Mouse (Mus musculus) left cerebral cortex, adult 18-20 months (tissue): ENCODE data around the gene Rps6ka5. TPM values are rescaled to one million over a fixed set of nuclear protein-coding genes. Genes with fewer than 3 reads are reported as not detected.

Experiments used
- DNase-seq, 2 experiments: peaks; one replicate each; pipeline ENCODE4 v3.0.0; 2021 to 2022; ENCODE audit warnings: low spot score in 2 of 2, mixed read lengths in 1 of 2
- total RNA-seq, 2 experiments: library from RNA; stranded (reverse); gene quantifications; 2 replicates each; pipeline ENCODE4 v1.2.3; 2021

Rps6ka5 gene
- total RNA-seq, 2 experiments from 2014 or later, result 22.8 to 27.7 TPM

DNA sequence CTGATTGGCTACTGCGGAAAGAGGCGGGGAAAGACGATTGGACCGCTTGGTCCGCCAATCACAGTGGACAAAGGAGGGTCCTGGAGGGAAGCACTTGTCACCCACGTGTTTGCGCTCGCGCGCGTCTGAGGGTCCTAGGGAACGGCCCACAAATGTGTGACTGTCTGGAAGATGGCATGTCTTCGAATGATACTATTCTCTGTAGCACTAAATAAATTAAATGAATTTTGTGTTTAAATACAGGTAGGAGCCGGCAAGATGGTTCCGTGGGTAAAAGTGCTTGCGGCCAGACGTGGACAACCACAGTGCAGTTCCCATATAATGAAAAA is 1.4 kb downstream of the Rps6ka5 start:
- no peak for DNase-seq

DNA sequence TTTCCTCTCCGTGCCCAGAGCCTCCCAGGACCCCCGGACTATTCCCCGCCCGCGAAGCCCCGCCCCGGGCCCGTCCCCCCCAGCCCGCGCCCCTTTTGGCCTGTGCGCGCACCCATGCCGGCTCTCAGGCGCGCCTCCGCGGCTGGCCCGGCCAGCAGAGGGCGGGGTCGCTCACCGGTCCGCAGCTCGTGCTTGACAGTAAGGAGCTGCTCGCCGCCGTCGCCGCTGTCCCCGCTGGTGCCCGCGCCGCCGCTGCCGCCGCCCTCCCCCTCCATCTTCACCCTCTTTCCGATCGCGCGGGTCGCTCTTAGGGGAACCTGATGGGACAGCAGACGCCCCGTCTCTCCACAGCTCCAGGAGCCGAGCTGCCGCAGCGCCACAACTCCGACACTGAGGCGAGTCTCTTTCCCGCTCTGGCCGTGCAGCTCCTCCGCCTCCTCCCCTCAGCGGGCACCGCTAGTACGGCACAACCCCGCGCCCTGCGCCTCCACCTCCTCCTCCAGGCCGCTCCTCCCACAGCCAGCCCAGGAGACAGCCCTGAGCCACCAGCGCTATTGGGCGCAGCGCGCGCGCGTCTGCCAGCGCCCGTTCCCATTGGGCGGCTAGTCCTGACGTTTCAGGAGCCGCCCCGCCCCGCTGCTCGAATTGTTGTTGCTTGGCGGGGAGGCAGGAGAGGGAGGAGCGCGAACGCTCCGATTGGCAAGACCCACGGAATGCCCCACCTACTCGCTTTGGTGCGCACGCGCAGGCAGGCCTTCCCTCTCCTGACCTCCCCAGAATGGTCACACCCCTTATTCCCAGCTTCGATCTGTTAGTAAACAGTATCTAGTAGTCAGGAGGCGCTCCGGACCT is 2.0 kb downstream of the Rps6ka5 start:
- DNase-seq, result peak; percentile 98 to 100

DNA sequence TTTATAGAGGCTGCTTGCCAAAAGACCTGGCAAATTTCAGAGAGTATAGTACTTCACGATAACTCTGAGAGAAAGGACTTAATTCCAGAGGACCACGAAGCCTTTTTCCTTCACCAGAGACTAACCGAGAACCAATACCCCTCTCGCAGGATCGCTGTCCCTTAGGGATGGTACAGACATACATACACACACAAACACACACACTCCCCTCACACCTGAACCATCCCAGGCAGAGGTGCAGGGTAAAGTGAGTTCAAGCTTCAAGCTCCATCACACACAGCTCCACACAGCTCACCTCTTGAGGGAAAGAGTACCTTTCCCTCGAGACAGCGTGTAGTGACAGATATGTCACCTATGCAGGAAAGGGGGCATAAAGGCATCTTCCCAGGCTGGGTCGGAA is 2.6 kb downstream of the Rps6ka5 start:
- DNase-seq, result no peak

DNA sequence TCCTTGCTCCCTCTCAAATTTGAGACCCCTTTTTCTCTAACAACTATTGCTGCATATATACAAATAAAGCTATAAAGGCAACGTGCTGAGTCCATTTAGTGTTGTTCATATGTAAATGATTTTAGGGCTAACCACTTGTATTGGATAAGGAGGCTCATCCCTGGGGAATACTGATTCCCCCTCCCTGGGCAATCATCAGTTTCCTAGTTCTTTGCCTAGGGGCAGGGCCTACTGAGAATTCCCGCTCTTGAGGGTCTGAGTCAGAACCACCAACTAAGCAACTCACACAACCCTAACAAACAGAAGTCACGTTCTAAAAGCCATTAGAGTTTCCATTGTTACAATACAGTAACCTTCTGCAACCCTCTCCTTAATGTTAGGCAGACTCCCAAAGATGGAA is 6.0 kb downstream of the Rps6ka5 start:
- no peak for DNase-seq

DNA sequence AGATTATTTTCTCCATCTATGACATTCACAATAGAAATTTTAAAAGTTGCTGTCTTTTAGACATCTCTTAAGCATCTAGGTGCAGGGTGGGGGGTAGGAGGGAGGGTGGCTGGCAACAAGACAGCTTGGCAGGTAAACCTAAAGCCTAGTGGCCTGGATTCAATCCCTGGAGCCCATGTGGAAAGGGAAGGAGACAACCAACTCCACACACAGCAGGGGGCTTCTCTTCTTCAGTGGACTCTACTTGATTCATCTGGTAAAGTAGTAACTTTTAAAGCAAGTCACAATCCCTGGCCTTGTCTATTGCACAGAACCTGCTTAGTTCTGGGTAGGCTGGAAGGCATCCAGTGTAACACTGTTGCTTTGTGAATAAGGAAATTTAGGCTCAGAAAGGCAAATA is 9.3 kb downstream of the Rps6ka5 start:
- DNase-seq, result no peak

DNA sequence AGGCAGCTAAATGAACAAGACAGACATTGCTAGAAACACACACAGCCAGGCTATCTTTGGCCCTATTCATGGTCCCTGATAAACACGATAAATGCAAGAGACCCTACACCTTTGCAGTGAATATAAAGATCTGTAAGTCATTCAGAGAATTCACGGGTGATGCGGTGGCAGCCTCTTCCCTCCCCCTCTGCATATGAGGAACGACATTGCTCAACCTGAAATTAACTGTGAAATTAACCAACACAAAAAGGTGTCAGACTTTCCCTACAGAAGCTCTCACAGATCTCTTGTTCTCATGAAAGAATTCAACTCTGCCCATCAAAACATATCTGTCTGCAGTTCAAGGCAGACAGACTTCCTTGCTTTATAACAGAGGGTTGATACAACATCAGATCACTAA is 9.8 kb downstream of the Rps6ka5 start:
- DNase-seq, result no peak

DNA sequence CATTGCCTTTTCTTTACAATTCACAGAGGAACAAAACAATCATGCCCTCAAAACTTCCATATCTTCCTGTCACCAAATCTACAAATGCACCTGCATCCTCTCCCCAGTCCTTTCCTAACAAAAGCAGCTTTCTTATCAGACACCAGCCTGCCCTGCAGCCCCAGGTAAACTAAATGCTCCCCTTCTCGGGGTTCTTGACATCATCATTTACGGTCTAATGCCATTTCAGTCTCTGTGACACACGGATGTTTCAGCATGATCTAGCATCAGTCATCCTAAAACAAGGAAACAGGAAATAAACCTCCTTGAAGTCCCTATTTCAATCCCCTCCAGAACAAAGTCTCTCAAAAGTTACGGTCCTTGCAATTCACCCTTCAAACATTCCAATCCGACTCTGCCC is 15.0 kb downstream of the Rps6ka5 start:
- no peak for DNase-seq

DNA sequence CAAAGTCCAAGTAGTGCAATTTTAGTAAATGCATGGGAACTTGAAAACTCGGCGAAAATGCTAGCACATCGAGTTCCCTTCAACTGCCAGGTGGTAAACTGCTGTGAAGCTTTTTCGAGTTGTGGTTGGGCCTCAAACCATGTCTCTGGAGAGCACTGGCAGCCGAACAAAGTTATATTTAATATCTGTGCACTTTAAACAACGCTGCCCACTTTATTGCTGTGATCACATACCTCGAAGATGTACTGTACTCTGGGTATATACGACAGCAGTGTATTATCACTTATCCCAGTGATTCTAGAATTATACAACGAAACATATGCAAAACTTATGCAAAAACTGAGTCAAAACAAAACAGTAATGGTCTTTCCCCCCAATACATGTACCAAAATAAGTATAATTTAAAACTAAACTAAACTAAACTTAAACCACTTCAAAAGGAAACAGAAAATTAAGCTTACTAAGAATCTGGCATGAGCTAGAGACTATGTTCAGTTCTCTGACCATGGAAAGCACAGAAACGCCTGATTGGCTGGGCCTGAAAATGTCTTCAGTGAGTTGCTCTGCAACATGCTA is 15.6 kb downstream of the Rps6ka5 start:
- peak; percentile 12 to 36 for DNase-seq

DNA sequence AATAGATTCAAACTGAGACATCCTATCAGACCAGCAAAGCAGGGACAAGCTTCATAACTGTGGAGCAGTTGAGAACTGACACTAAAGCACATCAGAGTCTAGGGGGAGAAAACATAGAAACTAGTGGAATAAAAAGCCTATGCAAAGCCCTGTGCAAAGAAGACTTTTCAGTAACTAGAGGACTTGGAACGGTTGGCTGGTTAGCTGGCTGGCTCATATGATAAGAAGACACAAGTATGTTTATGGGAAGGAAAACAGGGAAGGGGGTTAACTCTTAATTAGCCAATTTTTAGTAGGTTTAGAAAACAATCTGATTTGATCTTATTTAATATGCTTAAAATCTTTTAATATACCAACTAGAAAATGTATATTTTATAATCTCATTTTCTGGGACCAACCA is 16.4 kb downstream of the Rps6ka5 start:
- no peak for DNase-seq

DNA sequence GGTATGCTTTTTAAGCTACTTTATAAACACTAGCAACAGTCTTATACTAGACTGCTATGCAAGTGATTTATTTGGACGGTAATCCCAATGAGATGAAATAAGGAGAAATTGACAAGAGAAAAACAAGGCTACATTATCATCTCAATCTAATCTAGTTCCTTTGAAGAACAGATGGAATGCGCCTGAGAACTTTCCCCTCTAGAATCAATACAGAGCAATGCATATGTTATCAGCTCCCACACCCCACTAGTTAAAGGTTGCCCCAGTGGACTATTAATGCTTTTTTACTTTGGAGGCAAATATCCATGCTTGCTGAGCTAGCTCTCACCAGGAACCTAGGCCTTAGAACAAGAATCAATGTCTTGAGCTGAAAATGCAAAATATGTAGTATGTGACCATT is 19.5 kb downstream of the Rps6ka5 start:
- no peak for DNase-seq

DNA sequence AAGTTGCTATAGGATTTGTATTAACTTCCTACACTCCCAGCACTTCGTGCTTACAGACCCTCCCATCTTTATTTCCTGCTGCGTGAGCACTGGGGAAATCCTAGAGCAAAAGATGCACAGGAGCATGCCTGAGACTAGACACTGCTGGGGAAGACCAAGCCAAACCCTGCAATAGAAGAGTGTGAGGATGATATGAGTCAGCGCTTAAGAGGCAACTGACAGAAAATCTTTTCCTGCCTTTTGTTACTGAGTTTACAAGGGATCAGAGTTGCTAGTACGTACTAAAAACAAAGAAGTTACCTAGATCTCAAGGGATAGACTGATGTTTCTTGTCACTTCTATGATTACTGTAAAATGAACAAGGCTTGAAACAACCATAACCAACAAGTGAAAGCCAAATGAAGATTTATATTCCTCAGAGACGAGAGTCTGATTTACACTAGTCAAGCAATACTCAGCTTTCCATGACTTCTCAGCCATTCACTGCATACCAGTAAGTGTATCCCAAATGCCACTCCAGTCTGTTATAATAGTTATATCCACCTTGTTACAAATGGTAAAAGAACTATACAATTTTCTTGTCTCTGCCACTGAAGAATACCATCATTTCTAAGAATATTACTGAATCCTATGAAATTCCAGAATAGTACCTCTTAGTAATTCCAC is 21.6 kb downstream of the Rps6ka5 start:
- no peak for DNase-seq

DNA sequence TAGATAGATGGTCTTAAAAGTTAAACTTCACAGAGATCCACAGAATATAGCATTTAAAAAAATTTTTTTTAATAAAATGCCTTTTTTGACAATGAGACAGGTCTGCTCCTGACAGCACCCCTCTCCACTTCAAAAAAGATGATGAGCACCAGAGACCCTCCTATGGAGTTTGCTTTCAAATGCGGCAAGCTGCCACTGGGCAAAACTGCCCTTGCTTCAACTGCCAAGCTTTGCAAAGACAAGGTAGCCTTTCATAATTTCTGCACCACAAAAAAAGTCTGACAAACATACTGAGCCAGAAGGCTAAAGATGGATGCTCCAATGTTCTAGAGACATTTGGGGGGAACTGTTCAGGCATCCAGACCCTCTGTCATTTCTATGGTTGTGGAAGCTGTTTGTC is 28.8 kb downstream of the Rps6ka5 start:
- DNase-seq, result no peak

DNA sequence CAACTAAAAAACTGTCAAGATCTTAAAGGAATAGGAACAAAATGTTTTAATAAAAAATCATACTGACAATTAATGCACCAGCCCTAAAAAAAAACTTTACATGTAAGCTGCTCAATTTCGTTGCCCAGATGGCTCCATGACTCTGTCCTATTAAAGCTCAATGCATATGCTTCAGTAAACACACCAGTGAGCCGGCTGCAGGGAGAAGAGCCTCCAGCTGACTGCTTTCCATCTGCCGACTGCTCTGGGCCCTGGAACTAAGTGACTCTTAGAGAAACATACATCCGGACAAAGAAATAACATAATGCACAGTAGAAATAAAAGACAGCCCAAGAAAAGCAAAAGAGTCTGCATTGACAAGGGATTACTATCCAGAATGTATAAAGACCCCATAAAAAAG is 30.2 kb downstream of the Rps6ka5 start:
- no peak for DNase-seq

DNA sequence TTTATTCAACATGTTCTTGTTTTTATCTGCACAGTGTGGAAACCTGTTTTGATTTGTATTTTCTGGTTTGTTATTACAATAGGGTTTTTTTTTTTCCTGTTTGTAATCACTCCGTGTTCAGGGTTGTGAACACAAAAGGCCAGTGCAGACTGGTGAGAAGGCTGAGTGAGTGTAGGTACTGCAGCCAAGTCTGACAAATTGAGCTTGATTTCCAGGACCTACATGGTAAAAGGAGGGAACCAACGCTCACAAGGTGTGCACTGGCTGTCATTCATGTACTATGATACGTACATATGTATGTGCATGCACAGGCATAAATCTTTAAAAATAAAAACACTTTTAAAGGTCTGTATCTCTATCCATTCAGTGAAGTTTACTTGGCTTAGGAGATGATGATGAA is 31.5 kb downstream of the Rps6ka5 start:
- DNase-seq, result no peak

DNA sequence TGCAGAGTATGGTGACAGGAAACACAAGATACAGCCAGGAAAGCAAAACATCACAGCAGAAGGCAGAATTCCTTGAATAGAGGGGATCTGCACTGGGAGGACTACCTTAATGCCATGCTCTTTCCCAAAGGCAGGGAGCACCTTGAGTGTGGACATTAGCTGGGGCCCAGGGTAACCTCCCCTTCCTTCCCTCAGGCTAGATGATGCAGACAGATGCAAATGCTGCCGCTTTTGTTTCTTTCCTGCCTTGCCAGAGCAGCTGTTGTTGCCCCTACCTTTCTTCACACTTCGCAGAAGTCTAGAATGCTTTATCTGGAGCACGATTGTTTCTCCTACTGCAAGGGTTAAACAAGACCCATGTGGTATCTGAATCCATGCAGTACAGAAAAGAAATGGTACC is 34.6 kb downstream of the Rps6ka5 start:
- no peak for DNase-seq

DNA sequence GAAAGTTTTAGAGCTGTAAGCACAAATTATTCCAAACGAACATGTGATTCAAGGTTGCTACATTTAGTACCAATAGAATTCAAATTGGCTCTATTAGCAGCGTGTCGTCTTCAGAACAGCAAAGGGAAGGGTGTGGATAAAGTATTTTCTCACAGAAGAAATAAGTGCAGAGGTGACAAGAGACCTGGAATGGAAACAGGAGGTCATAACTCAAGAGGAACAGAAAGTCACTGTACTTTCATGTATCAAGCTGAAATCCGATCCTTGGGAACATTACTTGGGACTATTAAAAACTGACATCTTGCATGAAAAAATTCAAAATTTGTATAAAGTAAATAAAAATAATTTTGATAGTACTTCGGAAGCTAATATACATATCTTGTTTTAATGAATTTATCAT is 36.3 kb downstream of the Rps6ka5 start:
- DNase-seq, result no peak

DNA sequence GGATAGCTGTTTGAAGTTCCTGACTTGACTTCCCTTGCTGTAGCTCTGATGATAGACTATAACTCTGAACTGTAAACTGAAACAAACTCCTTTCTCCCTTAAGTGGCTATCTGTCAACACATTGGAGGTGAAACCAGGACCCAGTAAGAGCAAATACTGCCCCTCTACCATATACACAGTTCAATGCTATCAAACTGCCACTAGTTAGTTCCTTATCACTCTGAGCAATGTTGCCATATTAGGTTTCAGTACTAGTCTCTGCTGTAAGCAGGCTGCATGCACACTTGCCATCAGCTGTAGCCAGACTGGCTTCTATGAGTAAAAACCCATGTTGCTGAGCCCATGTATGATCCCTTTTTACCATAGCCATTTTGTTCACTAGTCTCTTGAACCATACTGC is 38.6 kb downstream of the Rps6ka5 start:
- no peak for DNase-seq

DNA sequence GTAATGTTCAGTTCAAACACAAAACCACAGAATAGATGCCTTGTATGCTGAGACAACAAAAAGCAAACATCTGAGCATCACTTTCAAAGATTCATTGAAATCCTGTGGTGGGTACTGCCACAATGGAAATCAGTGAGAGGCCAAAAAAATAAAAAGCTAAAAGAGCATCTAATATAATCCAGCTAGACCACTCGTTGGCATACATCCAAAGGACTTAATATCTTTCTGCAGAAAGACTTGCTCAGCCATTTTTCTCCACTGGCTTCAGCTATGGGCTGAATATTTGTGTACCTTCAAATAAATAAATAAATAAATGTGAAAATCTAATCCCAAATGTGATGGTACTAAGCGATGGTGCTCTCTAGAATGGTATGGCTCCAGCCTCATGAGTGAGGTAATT is 39.8 kb downstream of the Rps6ka5 start:
- DNase-seq, result no peak

DNA sequence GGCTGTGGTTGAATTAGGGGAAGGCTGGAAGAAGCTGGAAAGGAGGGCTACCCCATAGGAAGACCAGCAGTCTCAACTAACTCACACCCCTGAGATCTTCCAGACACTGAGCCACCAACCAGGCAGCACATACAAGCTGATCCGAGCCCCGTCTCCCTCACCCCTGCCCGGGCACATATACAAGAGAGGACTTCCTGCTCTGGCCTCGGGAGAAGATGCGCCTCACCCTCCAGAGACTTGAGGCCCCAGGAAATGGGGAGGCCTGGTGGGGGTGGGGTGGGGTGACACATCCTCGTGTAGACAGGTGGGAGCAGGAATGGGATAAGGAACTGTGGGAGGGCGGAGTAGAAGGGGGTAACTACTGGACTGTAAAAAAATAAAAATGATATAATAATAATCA is 45.0 kb downstream of the Rps6ka5 start:
- no peak for DNase-seq

DNA sequence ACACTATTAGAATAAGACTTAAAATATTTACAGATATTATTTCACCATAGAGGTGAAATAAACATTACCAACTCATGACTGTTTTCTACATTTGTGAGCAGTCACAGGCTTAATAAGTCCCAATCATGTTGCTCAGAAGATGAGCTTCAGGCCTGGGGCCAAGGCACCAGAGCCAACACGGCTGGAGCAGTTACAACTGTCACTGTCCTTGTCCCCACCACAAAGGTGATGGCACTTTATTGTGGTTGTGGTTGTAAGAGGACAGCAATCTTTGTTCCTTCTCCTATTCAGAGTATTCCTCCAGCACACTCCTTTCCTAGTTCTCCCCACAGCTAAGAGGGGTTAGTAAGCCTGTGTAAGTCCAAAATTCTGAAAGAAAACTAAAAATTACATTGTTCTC is 45.5 kb downstream of the Rps6ka5 start:
- no peak for DNase-seq

DNA sequence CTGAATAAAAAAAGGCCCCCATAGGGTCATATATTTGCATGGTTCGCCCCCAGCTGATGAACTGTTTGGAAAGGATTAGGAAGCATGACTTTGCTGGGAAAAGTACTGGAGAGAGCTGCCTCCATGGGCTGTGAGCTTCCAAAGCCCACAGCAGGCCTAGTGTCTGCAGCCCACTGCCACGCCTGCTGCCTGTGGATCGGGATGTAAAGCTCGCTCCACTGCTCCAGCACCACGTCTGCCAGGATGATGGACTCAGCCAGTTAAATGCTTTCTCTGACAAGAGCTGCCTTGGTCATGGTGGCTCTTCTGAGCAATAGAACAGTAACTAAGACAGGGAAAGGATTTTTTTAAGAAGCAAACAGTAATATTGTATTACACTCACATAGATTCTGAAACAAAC is 46.1 kb downstream of the Rps6ka5 start:
- DNase-seq, result no peak

DNA sequence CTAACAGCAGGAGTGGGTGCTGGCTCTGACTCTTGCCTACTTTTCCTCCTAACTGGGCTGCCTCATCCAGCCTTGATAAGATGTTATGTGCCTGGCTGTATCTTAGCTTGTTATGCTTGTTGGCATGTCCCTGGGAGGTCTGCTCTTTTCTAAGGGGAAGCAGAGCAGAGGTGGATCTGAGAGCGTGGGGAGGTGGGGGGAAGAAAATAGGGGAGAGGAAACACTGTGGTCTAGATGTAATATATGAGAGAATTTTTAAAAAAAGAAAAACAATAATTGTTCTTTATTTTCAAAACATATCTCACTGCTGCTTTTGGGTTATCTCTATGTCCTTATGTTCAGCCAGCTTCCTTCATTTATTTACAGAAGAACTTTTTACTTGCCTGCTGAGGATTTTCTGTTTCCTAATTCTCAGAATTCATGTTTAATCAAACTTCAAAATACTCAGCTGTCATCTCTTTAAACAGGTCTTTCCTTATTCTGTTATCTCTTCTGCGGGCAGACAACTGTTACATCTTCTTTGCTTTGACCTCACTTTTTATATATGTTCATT is 56.1 kb downstream of the Rps6ka5 start:
- no peak for DNase-seq
